Mouse (Mus musculus): ENCODE results near the gene Smoc2. TPM values are rescaled to one million over a fixed set of nuclear protein-coding genes. Genes with fewer than 3 reads are reported as not detected.

Gene Smoc2
- total and polyA plus RNA-seq, 2 experiments from 2014 or later: 8.6 to 10.4 TPM

- H3K4me2 ChIP-seq (ENCODE audit: low read depth, low read length): no peak overlapping the region
- no peak for ATAC-seq
- WGBS: 73% methylated on average over 7 of the region's 7 CpGs
Observed at GRCm38 (mm10) chr17:14252456-14252855, 26.9 kb upstream of the Smoc2 start.

GRCm38 (mm10) chr17:14254616-14255015 lies 24.7 kb upstream of the Smoc2 start:
- H3K4me3 ChIP-seq (ENCODE audit: low read length): no peak overlapping the region
- H3K9ac ChIP-seq (replicated peaks; ENCODE audit: low read length): no peak overlapping the region
- DNase-seq (ENCODE audit: low spot score): no peak
- TF ChIP-seq CTCF (IDR thresholded peaks at IDR 0.05; ENCODE audit: low read depth): no peak
- no peaks in the 10 kb centered on the region for H3K36me3 ChIP-seq (ENCODE audit: insufficient read depth, low read length)
- WGBS: 81% methylated on average over 5 of the region's 5 CpGs
- H3K4me2 ChIP-seq (ENCODE audit: low read depth, low read length): no peak overlapping the region
- no peaks in the 10 kb centered on the region for H3K9me3 ChIP-seq (ENCODE audit: low read length)
- no peak overlapping the region for H3K27ac ChIP-seq
- H3K4me1 ChIP-seq (ENCODE audit: insufficient read depth, low read length): no peaks in the 10 kb centered on the region
- H3K27me3 ChIP-seq (ENCODE audit: insufficient read depth, low read length): no peaks in the 10 kb centered on the region
- ATAC-seq: no peak

More at GRCm38 (mm10) chr17:14252456-14252855, 26.9 kb upstream of the Smoc2 start:
- no peak for TF ChIP-seq CTCF (IDR thresholded peaks at IDR 0.05; ENCODE audit: low read depth)
- Histone ChIP-seq H3K27ac (no peak overlapping the region), H3K9me3 (ENCODE audit: low read length) (no peaks in the 10 kb centered on the region), H3K36me3 (ENCODE audit: insufficient read depth, low read length) (no peaks in the 10 kb centered on the region), H3K4me1 (ENCODE audit: insufficient read depth, low read length) (no peaks in the 10 kb centered on the region), H3K9ac (replicated peaks; ENCODE audit: low read length) (no peak overlapping the region), H3K27me3 (ENCODE audit: insufficient read depth, low read length) (no peaks in the 10 kb centered on the region), H3K4me3 (ENCODE audit: low read length) (no peak overlapping the region)
- DNase-seq (ENCODE audit: low spot score): no peak

- no peaks in the 10 kb centered on the region for H3K4me1 ChIP-seq (ENCODE audit: insufficient read depth, low read length)
- no peaks in the 10 kb centered on the region for H3K9me3 ChIP-seq (ENCODE audit: low read length)
- no peak overlapping the region for H3K4me3 ChIP-seq (ENCODE audit: low read length)
- no peak overlapping the region for H3K9ac ChIP-seq (replicated peaks; ENCODE audit: low read length)
- DNase-seq (ENCODE audit: low spot score): no peak
- ATAC-seq: no peak
- H3K27ac ChIP-seq: no peak overlapping the region
- H3K36me3 ChIP-seq (ENCODE audit: insufficient read depth, low read length): no peaks in the 10 kb centered on the region
- 88% methylated on average over 7 of the region's 7 CpGs for WGBS
- H3K27me3 ChIP-seq (ENCODE audit: insufficient read depth, low read length): no peaks in the 10 kb centered on the region
- no peak overlapping the region for H3K4me2 ChIP-seq (ENCODE audit: low read depth, low read length)
- TF ChIP-seq CTCF (IDR thresholded peaks at IDR 0.05; ENCODE audit: low read depth): no peak
Observed at GRCm38 (mm10) chr17:14257799-14258520, 21.3 kb upstream of the Smoc2 start.

- H3K27me3 ChIP-seq (ENCODE audit: insufficient read depth, low read length): no peaks in the 10 kb centered on the region
Observed at GRCm38 (mm10) chr17:14258906-14259305, 20.4 kb upstream of the Smoc2 start.

GRCm38 (mm10) chr17:14260966-14261365 lies 18.3 kb upstream of the Smoc2 start:
- 69% methylated on average over 3 of the region's 3 CpGs for WGBS
- DNase-seq (ENCODE audit: low spot score): no peak
- Histone ChIP-seq H3K9me3 (ENCODE audit: low read length) (no peaks in the 10 kb centered on the region), H3K4me2 (ENCODE audit: low read depth, low read length) (no peak overlapping the region), H3K36me3 (ENCODE audit: insufficient read depth, low read length) (no peaks in the 10 kb centered on the region), H3K27ac (no peak overlapping the region), H3K27me3 (ENCODE audit: insufficient read depth, low read length) (no peaks in the 10 kb centered on the region), H3K4me3 (ENCODE audit: low read length) (no peak overlapping the region), H3K4me1 (ENCODE audit: insufficient read depth, low read length) (no peaks in the 10 kb centered on the region), H3K9ac (replicated peaks; ENCODE audit: low read length) (no peak overlapping the region)
- TF ChIP-seq CTCF (IDR thresholded peaks at IDR 0.05; ENCODE audit: low read depth): no peak
- no peak for ATAC-seq

More at GRCm38 (mm10) chr17:14258906-14259305, 20.4 kb upstream of the Smoc2 start:
- 38% methylated on average over 6 of the region's 6 CpGs for WGBS
- no peak for ATAC-seq
- Histone ChIP-seq H3K9me3 (ENCODE audit: low read length) (no peaks in the 10 kb centered on the region), H3K4me3 (ENCODE audit: low read length) (no peak overlapping the region), H3K9ac (replicated peaks; ENCODE audit: low read length) (no peak overlapping the region), H3K4me2 (ENCODE audit: low read depth, low read length) (no peak overlapping the region), H3K4me1 (ENCODE audit: insufficient read depth, low read length) (no peaks in the 10 kb centered on the region), H3K27ac (no peak overlapping the region), H3K36me3 (ENCODE audit: insufficient read depth, low read length) (no peaks in the 10 kb centered on the region)
- TF ChIP-seq CTCF (IDR thresholded peaks at IDR 0.05; ENCODE audit: low read depth): no peak
- no peak for DNase-seq (ENCODE audit: low spot score)

- WGBS: 89% methylated on average over 10 of the region's 10 CpGs
- Histone ChIP-seq H3K36me3 (ENCODE audit: insufficient read depth, low read length) (no peaks in the 10 kb centered on the region), H3K27me3 (ENCODE audit: insufficient read depth, low read length) (no peaks in the 10 kb centered on the region), H3K9ac (replicated peaks; ENCODE audit: low read length) (no peak overlapping the region), H3K4me2 (ENCODE audit: low read depth, low read length) (no peak overlapping the region), H3K4me3 (ENCODE audit: low read length) (no peak overlapping the region), H3K9me3 (ENCODE audit: low read length) (no peaks in the 10 kb centered on the region), H3K4me1 (ENCODE audit: insufficient read depth, low read length) (no peaks in the 10 kb centered on the region), H3K27ac (no peak overlapping the region)
- ATAC-seq (no peak), DNase-seq (ENCODE audit: low spot score) (no peak)
- no peak for TF ChIP-seq CTCF (IDR thresholded peaks at IDR 0.05; ENCODE audit: low read depth)
Observed at GRCm38 (mm10) chr17:14262217-14262616, 17.1 kb upstream of the Smoc2 start.

GRCm38 (mm10) chr17:14268001-14268400 lies 11.3 kb upstream of the Smoc2 start:
- H3K9ac ChIP-seq (replicated peaks; ENCODE audit: low read length): no peak overlapping the region
- H3K4me3 ChIP-seq (ENCODE audit: low read length): no peak overlapping the region
- H3K27me3 ChIP-seq (ENCODE audit: insufficient read depth, low read length): no peaks in the 10 kb centered on the region
- H3K27ac ChIP-seq: no peak overlapping the region
- no peaks in the 10 kb centered on the region for H3K9me3 ChIP-seq (ENCODE audit: low read length)
- 83% methylated on average over 4 of the region's 4 CpGs for WGBS
- no peak for ATAC-seq
- no peaks in the 10 kb centered on the region for H3K4me1 ChIP-seq (ENCODE audit: insufficient read depth, low read length)
- no peak for DNase-seq (ENCODE audit: low spot score)
- no peaks in the 10 kb centered on the region for H3K36me3 ChIP-seq (ENCODE audit: insufficient read depth, low read length)
- H3K4me2 ChIP-seq (ENCODE audit: low read depth, low read length): no peak overlapping the region
- TF ChIP-seq CTCF (IDR thresholded peaks at IDR 0.05; ENCODE audit: low read depth): no peak
